Mouse (Mus musculus) intestine, embryonic 14.5 days (tissue): ENCODE measurements around the gene Nr1h2. TPM values are rescaled to one million over a fixed set of nuclear protein-coding genes. Genes with fewer than 3 reads are reported as not detected.

ENCODE experiments used
- ATAC-seq: fragments of 200-750 bp; cut with Nextera tagmentation; replicated peaks from 2 replicates; pipeline ENCODE4 v1.8.0; 2017; ENCODE audit warnings: low read depth, moderate number of reproducible peaks, moderate TSS enrichment, moderate library complexity; ENCODE audit not compliant: low FRiP score, low TSS enrichment
- DNase-seq: peaks from one replicate; pipeline ENCODE4 v3.0.0-alpha.2; 2018; ENCODE audit warnings: low spot score
- H3K27ac ChIP-seq: fragments of 300-500 bp; sonication (generic); 2 replicates; pipeline ENCODE4 v1.5.1; 2014; ENCODE audit warnings: low read depth, mild to moderate bottlenecking, control low read depth
- H3K27me3 ChIP-seq: fragments of 300-500 bp; sonication (generic); replicated peaks from 2 replicates; pipeline ENCODE4 v1.6.1; 2014; ENCODE audit warnings: low read length, control low read depth; ENCODE audit not compliant: control insufficient read depth, insufficient read depth
- H3K36me3 ChIP-seq: fragments of 300-500 bp; sonication (generic); 2 replicates; pipeline ENCODE4 v1.6.1; 2014; ENCODE audit warnings: low read length, control low read depth; ENCODE audit not compliant: control insufficient read depth, insufficient read depth
- H3K4me1 ChIP-seq: fragments of 300-500 bp; sonication (generic); replicated peaks from 2 replicates; pipeline ENCODE4 v1.6.1; 2014; ENCODE audit warnings: low read length, control low read depth, mixed read lengths; ENCODE audit not compliant: control insufficient read depth, insufficient read depth
- H3K4me2 ChIP-seq: fragments of 300-500 bp; sonication (generic); 2 replicates; pipeline ENCODE4 v1.6.1; 2014; ENCODE audit warnings: low read length
- H3K4me3 ChIP-seq: fragments of 300-500 bp; sonication (generic); 2 replicates; pipeline ENCODE4 v1.5.1; 2014; ENCODE audit warnings: low read depth, low read length, control low read depth, mixed read lengths
- H3K9ac ChIP-seq: fragments of 300-500 bp; sonication (generic); 2 replicates; pipeline ENCODE4 v1.6.1; 2014; ENCODE audit warnings: mild to moderate bottlenecking, low read length
- H3K9me3 ChIP-seq: fragments of 300-500 bp; sonication (generic); 2 replicates; pipeline ENCODE4 v1.6.1; 2016; ENCODE audit warnings: low read length, control low read depth; ENCODE audit not compliant: control insufficient read depth
- WGBS: fragments of 180-500 bp; shearing (Covaris S2); extraction: QIAGEN DNeasy Blood & Tissue Kit; methylation state at CpG from one replicate; pipeline ENCODE4 v1.1.7; 2014; 5-methylcytosine and 5-hydroxymethylcytosine counted together
- microRNA-seq: library from miRNA; unstranded; fragments of <30 nt; microRNA quantifications from one replicate; pipeline ENCODE4, GENCODE M21; 2016
- polyA plus RNA-seq: library from polyadenylated mRNA; unstranded; fragments of >200 nt; fragmentation: Nextera tagmentation; extraction: Ambion mirVana; gene quantifications from 2 replicates; pipeline ENCODE4 v1.2.1, GENCODE M21; 2014

Nr1h2 gene
- polyA plus RNA-seq, 1 experiment from 2014 or later: 70.6 TPM

- no peak overlapping the region for H3K4me3 ChIP-seq
- no peak overlapping the region for H3K4me2 ChIP-seq
- 0 out of 2 replicates have a peak, but pooled peaks cover 3% of the 10 kb centered on the region for H3K9me3 ChIP-seq
- ATAC-seq (no peak), DNase-seq (no peak)
- H3K27ac ChIP-seq: no peak overlapping the region
- peaks cover 8% of the 10 kb centered on the region for H3K4me1 ChIP-seq
- no peaks in the 10 kb centered on the region; the same call in 1 of the 2 replicates for H3K27me3 ChIP-seq
- 58% methylated on average over 18 of the region's 20 CpGs for WGBS
- no peak overlapping the region for H3K9ac ChIP-seq
- H3K36me3 ChIP-seq: no peaks in the 10 kb centered on the region
Measured at GRCm38 (mm10) chr7:44500046-44500445, 53.7 kb downstream of the Nr1h2 start.

Small RNAs within 50 kb of the gene (microRNA-seq; reads per million reads assigned to microRNA genes)
- 0.25 reads per million for gene Mir7053

Other genes with a start within 250 kb of the Nr1h2 start
- gene Clec11a, start 247.0 kb downstream of the Nr1h2 start, polyA plus RNA-seq: 5.4 and 6.3 TPM in 2 replicates
- gene Shank1, start 243.7 kb downstream of the Nr1h2 start, polyA plus RNA-seq: 3.0 and 3.3 TPM in 2 replicates
- gene Syt3, start 169.8 kb downstream of the Nr1h2 start, polyA plus RNA-seq: 1.6 and 1.7 TPM in 2 replicates
- 1.5 and 1.6 TPM in 2 replicates for gene 1700008O03Rik, start 168.1 kb downstream of the Nr1h2 start, polyA plus RNA-seq
- 1.3 TPM in 2 replicates for gene Lrrc4b, start 124.9 kb downstream of the Nr1h2 start, polyA plus RNA-seq
- gene Aspdh, start 88.6 kb downstream of the Nr1h2 start, polyA plus RNA-seq: 0.65 TPM in 1 of 2 replicates, not detected in the other
- gene Josd2, start 86.0 kb downstream of the Nr1h2 start, polyA plus RNA-seq: 72.1 and 77.0 TPM in 2 replicates
- gene Emc10, start 57.4 kb downstream of the Nr1h2 start, polyA plus RNA-seq: 107 and 116 TPM in 2 replicates
- 10.2 and 11.5 TPM in 2 replicates for gene Fam71e1, start 57.4 kb downstream of the Nr1h2 start, polyA plus RNA-seq
- gene Mybpc2, start 29.3 kb downstream of the Nr1h2 start, polyA plus RNA-seq: 0.28 and 0.32 TPM in 2 replicates
- gene Spib, start 21.9 kb downstream of the Nr1h2 start, polyA plus RNA-seq: 0.12 and 0.20 TPM in 2 replicates
- 74.7 and 75.2 TPM in 2 replicates for gene Pold1, start 5.1 kb downstream of the Nr1h2 start, polyA plus RNA-seq
- 1.6 and 1.7 TPM in 2 replicates for gene Napsa, start 18.4 kb upstream of the Nr1h2 start, polyA plus RNA-seq
- 0.19 and 0.26 TPM in 2 replicates for gene Kcnc3, start 36.7 kb upstream of the Nr1h2 start, polyA plus RNA-seq
- gene Myh14, start 116.9 kb upstream of the Nr1h2 start, polyA plus RNA-seq: 26.7 and 33.4 TPM in 2 replicates
- not detected in 2 replicates for gene Izumo2, start 154.8 kb upstream of the Nr1h2 start, polyA plus RNA-seq
- gene Vrk3, start 194.5 kb upstream of the Nr1h2 start, polyA plus RNA-seq: 38.0 and 40.3 TPM in 2 replicates
- 3.6 and 4.2 TPM in 2 replicates for gene Zfp473, start 197.1 kb upstream of the Nr1h2 start, polyA plus RNA-seq